Mouse (Mus musculus): Measurements from ENCODE around the gene Lama1.

GRCm38 (mm10) chr17:67712929-67713328, 15.9 kb downstream of the Lama1 start:
- TF ChIP-seq POLR2A (IDR thresholded peaks at IDR 0.05; ENCODE audit: low read depth, low read length) (no peak), CTCF (IDR thresholded peaks at IDR 0.05; ENCODE audit: extremely low read depth, insufficient read length, insufficient replicate concordance, low read depth, low read length) (no peak)

Data from small intestine, adult 2 months (tissue).